Mouse (Mus musculus) adrenal gland (tissue): ENCODE data around the gene Spef2.
"Not testable (repeated sequence)": the region's sequence is repeated elsewhere in the genome, so short reads cannot be mapped to it uniquely, and the experiment has no call there.

Experiments used
- intact Hi-C: fragments of 180-260 bp; cut with DNase I; formaldehyde crosslinking; loops from one replicate; pipeline ENCODE4 v1.15.1; 2025

Gene Spef2

GRCm38 (mm10) chr15:9557264-9557663 lies 191.4 kb downstream of the Spef2 start:
- intact Hi-C loops: not testable (repeated sequence)

DNA sequence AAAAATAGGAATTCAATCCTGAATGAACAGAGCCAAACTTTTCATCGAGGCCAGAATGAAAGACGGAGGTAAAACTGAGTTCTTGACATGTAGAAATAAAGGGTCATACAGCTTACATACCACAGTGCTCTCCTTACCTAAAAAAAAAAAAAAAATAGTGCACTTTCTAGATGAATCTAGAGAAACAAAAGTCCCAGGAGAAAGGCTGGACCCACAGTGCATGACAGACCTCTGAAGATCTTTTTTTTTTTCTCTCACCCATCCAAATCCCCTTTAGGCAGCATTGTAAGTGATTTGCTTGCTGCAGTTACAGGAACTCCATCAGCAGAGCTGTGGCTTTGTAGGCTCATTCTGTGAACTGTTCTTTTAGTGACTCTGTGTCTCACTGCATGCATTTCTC lies 199.7 kb downstream of the Spef2 start:
- intact Hi-C loops: no loop called here

DNA sequence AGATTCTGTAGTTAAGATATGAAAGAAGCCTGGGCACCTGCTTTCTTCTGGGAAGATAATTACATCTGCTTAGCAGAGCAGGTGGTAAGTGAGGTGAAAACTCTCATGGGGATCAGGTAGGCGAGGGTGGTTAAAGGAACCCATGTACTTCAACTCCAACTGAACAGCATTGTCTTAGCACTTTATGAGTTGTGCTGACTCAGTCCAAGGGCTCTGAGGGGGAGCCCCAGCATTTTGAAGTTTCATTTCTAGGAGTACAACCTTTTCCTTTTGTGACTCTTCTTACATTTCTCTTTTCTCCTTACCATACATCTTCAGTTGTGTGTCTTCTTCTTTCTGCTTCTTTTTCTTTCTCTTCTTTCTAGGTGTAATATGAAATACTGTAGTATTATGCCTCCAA lies 213.5 kb downstream of the Spef2 start:
- intact Hi-C loops: no loop called here

DNA sequence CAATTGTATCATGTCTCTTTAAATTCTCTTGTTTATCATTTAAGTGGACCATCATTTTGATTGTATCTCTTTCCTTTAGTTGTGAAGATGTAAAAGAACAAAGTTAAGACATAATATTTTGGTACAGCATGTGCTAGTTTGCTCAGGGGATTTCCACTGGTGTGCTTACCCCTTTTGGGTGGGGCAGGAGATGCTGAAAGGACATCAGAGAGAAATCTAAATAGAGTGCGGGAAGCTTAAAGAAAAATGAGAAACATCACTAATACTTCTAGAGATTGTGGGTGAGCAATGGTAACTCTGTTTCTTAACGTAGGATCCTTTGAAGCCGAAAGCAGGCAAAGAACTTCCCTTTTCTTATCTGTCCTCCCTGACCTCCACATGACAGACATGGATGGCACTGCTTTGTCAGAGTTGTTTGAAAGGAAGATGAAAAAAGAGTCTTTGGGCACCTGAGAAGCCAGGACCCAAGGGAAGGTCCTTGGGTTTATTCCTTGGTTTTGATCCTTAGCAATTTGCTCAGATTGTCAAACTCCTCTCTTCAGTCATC lies 215.2 kb downstream of the Spef2 start:
- intact Hi-C loops: no loop called here

GRCm38 (mm10) chr15:9530076-9530475 lies 218.6 kb downstream of the Spef2 start, which contains the start of gene Il7r:
Gene Il7r (minus strand): TSS chr15:9530176.
- intact Hi-C loops: no loop called here

DNA sequence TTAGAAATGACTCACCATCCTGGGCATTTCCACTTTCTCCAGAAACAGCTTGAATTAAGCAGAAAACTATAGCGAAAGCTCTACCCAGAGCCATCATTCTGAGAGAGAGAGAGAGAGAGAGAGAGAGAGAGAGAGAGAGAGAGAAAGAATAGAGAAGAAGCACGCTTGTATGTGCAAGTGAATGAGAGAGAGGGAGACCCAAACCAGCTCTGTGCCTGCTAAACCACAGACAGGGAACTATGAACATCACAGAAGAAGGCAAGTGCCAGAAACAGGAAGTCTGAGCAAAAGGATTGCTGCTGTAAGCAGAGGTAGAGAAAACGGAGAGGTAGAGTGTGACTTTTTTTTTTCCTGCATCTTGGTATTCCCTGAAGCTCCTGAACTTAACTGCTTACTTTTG lies 219.0 kb downstream of the Spef2 start:
- intact Hi-C loops: no loop called here
